ENCODE assay signal across 18 mouse cellular contexts in the genomic region with DNA sequence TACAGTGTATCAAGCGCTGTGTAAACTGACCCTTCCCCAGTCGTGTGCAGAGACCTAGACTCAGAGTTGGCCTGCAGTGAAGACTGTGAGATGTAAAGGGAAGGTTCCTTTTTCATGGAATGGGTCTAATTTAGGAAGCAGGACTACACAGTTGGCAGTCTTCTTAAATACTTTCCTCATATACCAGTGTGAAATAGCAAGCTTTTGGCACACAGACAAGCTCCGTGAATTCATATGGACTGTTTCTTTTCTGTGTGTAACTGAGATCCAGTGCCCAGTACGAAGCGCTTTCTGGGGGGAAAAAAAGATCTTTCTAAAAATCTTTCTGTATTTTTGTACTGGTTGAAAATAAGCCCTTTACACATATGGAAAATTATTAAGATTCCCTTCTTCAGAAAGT.
DNase-seq lines count a peak whose midpoint lies in the region; ATAC-seq and TF ChIP-seq lines count a peak whose summit lies in the region.
"Had no signal": no experiment of that assay in that cellular context is flagged by ENCODE, and none has a peak within 500 bp of the region (broad histone marks: within the 10 kb centered on the region; RNA-seq: fewer than 3 reads in every experiment).

No protein-coding gene starts in this region.

- WGBS in limb, embryonic 14.5 days: 51% methylated on average over 5 of the region's 5 CpGs

- no peak overlapping the region; the same call in 1 of the 2 replicates for H3K27ac ChIP-seq in limb, embryonic 14.5 days (replicated peaks; ENCODE audit: low read depth, low read length)
- H3K27ac ChIP-seq: forebrain, embryonic 15.5 days; heart, embryonic 10.5 days; macrophage; midbrain, embryonic 10.5 days had no signal

- ATAC-seq in limb, embryonic 14.5 days (ENCODE audit: low FRiP score, low read depth): no peak
- ATAC-seq: forebrain, embryonic 15.5 days had no signal

- peaks cover 8% of the 10 kb centered on the region; the same call in 1 of the 2 replicates for H3K4me1 ChIP-seq in limb, embryonic 14.5 days (ENCODE audit: control insufficient read depth, insufficient read depth, low read length)

- no peaks in the 10 kb centered on the region for H3K36me3 ChIP-seq in limb, embryonic 14.5 days (ENCODE audit: control insufficient read depth, insufficient read depth, low read length)
- H3K36me3 ChIP-seq: forebrain, embryonic 15.5 days; heart, embryonic 10.5 days; midbrain, embryonic 10.5 days had no signal

- peak; percentile 39 to 60 for DNase-seq in left cerebral cortex, postnatal 14 days (ENCODE audit: low spot score in 2 of 2)
- no peak for DNase-seq in left cerebral cortex, adult 18-20 months (ENCODE audit: low spot score in 2 of 2)
- peak; percentile 65 for DNase-seq in NIH3T3 (ENCODE audit: low read depth)
- peak; percentile 51 for DNase-seq in brain, adult 2 months (ENCODE audit: low read depth, low spot score)
- peak; percentile 60 for DNase-seq in limb, embryonic 14.5 days (ENCODE audit: low spot score)
- DNase-seq in layer of hippocampus, postnatal 14 days (ENCODE audit: low spot score in 2 of 2): no peak
- no peak for DNase-seq in thymus, postnatal 36 days
- DNase-seq: adrenal gland, adult 2 months; cerebellum, postnatal 10 days; heart, postnatal 10 days; kidney, adult 18-20 months; kidney, postnatal 10 days; lung, adult 18-20 months had no signal

- intact Hi-C loops in left cerebral cortex, postnatal 14 days (cut with DNase I): no loop called here

- no peaks in the 10 kb centered on the region for H3K9me3 ChIP-seq in limb, embryonic 14.5 days (ENCODE audit: control insufficient read depth, low read length)
- H3K9me3 ChIP-seq: forebrain, embryonic 15.5 days; heart, embryonic 10.5 days; midbrain, embryonic 10.5 days had no signal

- H3K9ac ChIP-seq in limb, embryonic 14.5 days (ENCODE audit: low read depth, low read length, severe bottlenecking): no peak overlapping the region
- H3K9ac ChIP-seq: forebrain, embryonic 15.5 days had no signal

- no peaks in the 10 kb centered on the region for H3K27me3 ChIP-seq in limb, embryonic 14.5 days (ENCODE audit: control insufficient read depth, insufficient read depth, low read length)
- H3K27me3 ChIP-seq: forebrain, embryonic 15.5 days had no signal

- no peak overlapping the region for H3K4me2 ChIP-seq in limb, embryonic 14.5 days (replicated peaks; ENCODE audit: low read depth, low read length, severe bottlenecking)
- H3K4me2 ChIP-seq: forebrain, embryonic 15.5 days; liver, embryonic 11.5 days had no signal

- H3K4me3 ChIP-seq in limb, embryonic 14.5 days (replicated peaks; ENCODE audit: low read length): no peak overlapping the region
- H3K4me3 ChIP-seq: forebrain, embryonic 15.5 days; heart, embryonic 10.5 days; midbrain, embryonic 10.5 days had no signal

- no peak for TF ChIP-seq POLR2A in limb, embryonic 14.5 days (IDR thresholded peaks at IDR 0.05; ENCODE audit: borderline replicate concordance, extremely low read depth, insufficient read depth, insufficient read length)

Comparison
In these comparisons a context has a peak if more than half of its experiments do, and no peak if none do; other contexts are left out.
1. DNase-seq: peak in left cerebral cortex, postnatal 14 days (2 of 2), NIH3T3 (single experiment), brain, adult 2 months (single experiment) and limb, embryonic 14.5 days (single experiment); none in left cerebral cortex, adult 18-20 months (0 of 2), layer of hippocampus, postnatal 14 days (0 of 2) and thymus, postnatal 36 days (0 of 2).